Mouse (Mus musculus) testis, adult 10 weeks (tissue): ENCODE measurements around the gene Atg4a-ps. TPM values are rescaled to one million over a fixed set of nuclear protein-coding genes. Genes with fewer than 3 reads are reported as not detected.

Source experiments
- polyA plus RNA-seq: library from polyadenylated mRNA; stranded (reverse); fragments of 350-450 nt; fragmentation: Illumina TruSeq; extraction: RNeasy Lipid Tissue Mini Kit (QIAGEN cat#74804); gene quantifications from one replicate; pipeline ENCODE4 v1.2.3, GENCODE M21; 2014; ENCODE audit warnings: low read depth, low replicate concordance

Atg4a-ps gene
- polyA plus RNA-seq: not detected

DNA sequence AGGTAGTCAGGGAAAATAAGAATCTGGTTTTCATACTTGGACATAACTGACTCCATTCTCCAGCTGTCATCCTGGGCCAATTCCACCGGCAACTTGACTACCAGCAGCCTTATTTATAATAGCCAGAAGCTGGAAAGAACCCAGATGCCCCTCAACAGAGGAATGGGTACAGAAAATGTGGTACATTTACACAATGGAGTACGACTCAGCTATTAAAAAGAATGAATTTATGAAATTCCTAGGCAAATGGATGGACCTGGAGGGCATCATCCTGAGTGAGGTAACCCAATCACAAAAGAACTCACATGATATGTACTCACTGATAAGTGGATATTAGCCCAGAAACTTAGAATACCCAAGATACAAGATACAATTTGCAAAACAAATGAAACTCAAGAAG is at the start of gene Atg4a-ps:
TSS of gene Atg4a-ps (minus strand) at position 101 of the 400 bp plus-strand sequence.

Other genes with a start within 250 kb of the Atg4a-ps start
- gene Syt6, start 70.8 kb downstream of the Atg4a-ps start, polyA plus RNA-seq: not detected
- gene Olfml3, start 91.9 kb upstream of the Atg4a-ps start, polyA plus RNA-seq: 4.2 TPM
- not detected for gene Gm10964, start 93.3 kb upstream of the Atg4a-ps start, polyA plus RNA-seq
- gene Hipk1, start 145.5 kb upstream of the Atg4a-ps start, polyA plus RNA-seq: 152 TPM
- 4.9 TPM for gene Dclre1b, start 163.4 kb upstream of the Atg4a-ps start, polyA plus RNA-seq
- 32.3 TPM for gene Ap4b1, start 163.5 kb upstream of the Atg4a-ps start, polyA plus RNA-seq
- 0.41 TPM for gene Gm43064, start 163.5 kb upstream of the Atg4a-ps start, polyA plus RNA-seq
- gene Bcl2l15, start 186.5 kb upstream of the Atg4a-ps start, polyA plus RNA-seq: 1.9 TPM
- gene Ptpn22, start 213.7 kb upstream of the Atg4a-ps start, polyA plus RNA-seq: 5.0 TPM